Mouse (Mus musculus) forebrain, embryonic 10.5 days (tissue): Measurements from ENCODE around the gene Ankrd45. TPM values are rescaled to one million over a fixed set of nuclear protein-coding genes. Genes with fewer than 3 reads are reported as not detected.
A peak's percentile ranks its signal among the peaks of the same experiment; 100 is the strongest.
"Not testable (repeated sequence)": the region's sequence is repeated elsewhere in the genome, so short reads cannot be mapped to it uniquely, and the experiment has no call there.

Experiments used
- DNase-seq: peaks from one replicate; pipeline ENCODE4 v3.0.0-alpha.2; 2017; ENCODE audit warnings: low spot score; ENCODE audit errors: extremely low spot score
- H3K27ac ChIP-seq: fragments of 300-500 bp; sonication (generic); 2 replicates; pipeline ENCODE4 v1.5.1; 2016; ENCODE audit warnings: mild to moderate bottlenecking
- H3K27me3 ChIP-seq: fragments of 300-500 bp; sonication (generic); 2 replicates; pipeline ENCODE4 v1.6.1; 2016; ENCODE audit warnings: mild to moderate bottlenecking; ENCODE audit not compliant: poor library complexity, severe bottlenecking
- H3K36me3 ChIP-seq: fragments of 300-500 bp; sonication (generic); replicated peaks from 2 replicates; pipeline ENCODE4 v1.6.1; 2016; ENCODE audit warnings: mild to moderate bottlenecking, moderate library complexity
- H3K4me1 ChIP-seq: fragments of 300-500 bp; sonication (generic); 2 replicates; pipeline ENCODE4 v1.6.1; 2016
- H3K4me3 ChIP-seq: fragments of 300-500 bp; sonication (generic); 2 replicates; pipeline ENCODE4 v1.5.1; 2016; ENCODE audit warnings: mild to moderate bottlenecking, moderate library complexity
- H3K9me3 ChIP-seq: fragments of 300-500 bp; sonication (generic); 2 replicates; pipeline ENCODE4 v1.6.1; 2016; ENCODE audit warnings: mild to moderate bottlenecking, moderate library complexity
- WGBS: fragments of 180-500 bp; shearing (Covaris S2); methylation state at CpG from one replicate; pipeline ENCODE4 v1.1.7; 2016; 5-methylcytosine and 5-hydroxymethylcytosine counted together
- polyA plus RNA-seq: library from polyadenylated mRNA; unstranded; fragments of >200 nt; fragmentation: Nextera tagmentation; extraction: Ambion mirVana; gene quantifications from 2 replicates; pipeline ENCODE4 v1.2.1, GENCODE M21; 2016

The Ankrd45 gene
- polyA plus RNA-seq, 1 experiment from 2014 or later = 8.9 TPM

DNA sequence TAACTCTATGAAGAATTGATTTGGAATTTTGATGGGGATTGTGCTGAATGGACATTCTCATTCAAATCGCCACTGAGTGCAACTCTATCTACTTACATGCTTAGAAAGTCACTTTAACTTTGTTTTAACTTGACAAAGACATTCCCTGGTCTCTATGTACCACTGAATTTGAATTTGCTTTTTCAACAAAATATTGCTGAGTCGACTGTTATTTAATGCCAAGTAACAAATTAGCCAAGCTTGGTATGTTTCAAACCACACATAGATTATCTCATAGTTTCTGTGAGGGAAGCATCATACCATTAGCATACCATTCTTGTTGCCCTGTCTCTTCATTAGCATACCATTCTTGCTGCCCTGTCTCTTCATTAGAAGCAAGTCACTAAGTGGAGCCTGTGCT is 5.4 kb downstream of the Ankrd45 start:
- WGBS = 85% methylated on average over 2 of the region's 2 CpGs
- Histone ChIP-seq H3K9me3 (no peaks in the 10 kb centered on the region), H3K4me1 (peaks cover 10% of the 10 kb centered on the region), H3K27ac (no peak overlapping the region), H3K27me3 (no peaks in the 10 kb centered on the region), H3K4me3 (no peak overlapping the region), H3K36me3 (no peaks in the 10 kb centered on the region)
- no peak for DNase-seq

DNA sequence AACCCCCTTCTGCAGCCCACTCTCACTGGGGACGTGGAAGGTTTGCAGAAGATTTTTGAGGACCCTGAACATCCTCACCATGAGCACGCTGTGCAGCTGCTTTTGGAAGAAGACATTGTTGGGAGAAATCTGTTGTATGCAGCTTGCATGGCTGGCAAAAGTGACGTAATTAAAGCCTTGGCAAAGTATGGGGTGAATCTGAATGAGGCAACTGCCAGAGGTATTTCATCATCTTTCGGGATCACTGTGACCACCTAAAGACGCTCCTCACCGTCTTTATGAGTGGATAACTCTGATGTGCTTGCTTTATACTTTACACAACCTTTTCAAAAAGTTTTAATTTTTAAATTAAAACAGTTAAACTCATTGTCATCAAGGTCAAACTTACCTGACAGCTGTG is 8.6 kb downstream of the Ankrd45 start:
- H3K9me3 ChIP-seq = no peaks in the 10 kb centered on the region
- no peak overlapping the region for H3K27ac ChIP-seq
- no peak for DNase-seq
- H3K4me1 ChIP-seq = peaks cover 6% of the 10 kb centered on the region
- H3K36me3 ChIP-seq = no peaks in the 10 kb centered on the region
- no peaks in the 10 kb centered on the region for H3K27me3 ChIP-seq
- WGBS = 75% methylated on average over 6 of the region's 6 CpGs
- H3K4me3 ChIP-seq = no peak overlapping the region

DNA sequence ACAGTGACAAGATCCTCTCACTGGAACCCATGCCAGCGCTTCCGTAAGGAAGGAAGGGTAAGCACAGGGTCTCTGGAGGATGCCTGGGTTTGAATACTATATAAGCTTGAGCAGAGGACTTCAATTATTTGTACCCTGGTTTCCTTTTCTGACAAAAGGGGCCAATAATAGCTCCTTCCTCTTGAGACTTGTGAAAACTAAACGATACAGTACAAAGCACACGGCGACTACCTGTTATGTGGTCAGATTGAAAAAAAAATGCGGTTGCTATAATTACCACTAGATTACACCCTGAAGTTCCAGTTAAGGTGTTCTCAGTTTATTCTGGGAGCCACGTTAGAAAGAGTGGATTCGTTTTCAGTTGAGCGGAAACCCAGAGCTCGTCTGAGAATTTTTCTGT is 14.1 kb downstream of the Ankrd45 start:
- Histone ChIP-seq H3K27ac (no peak overlapping the region), H3K27me3 (no peaks in the 10 kb centered on the region), H3K4me1 (no peaks in the 10 kb centered on the region), H3K4me3 (no peak overlapping the region), H3K9me3 (no peaks in the 10 kb centered on the region), H3K36me3 (no peaks in the 10 kb centered on the region)
- 91% methylated on average over 10 of the region's 10 CpGs for WGBS
- DNase-seq = no peak

DNA sequence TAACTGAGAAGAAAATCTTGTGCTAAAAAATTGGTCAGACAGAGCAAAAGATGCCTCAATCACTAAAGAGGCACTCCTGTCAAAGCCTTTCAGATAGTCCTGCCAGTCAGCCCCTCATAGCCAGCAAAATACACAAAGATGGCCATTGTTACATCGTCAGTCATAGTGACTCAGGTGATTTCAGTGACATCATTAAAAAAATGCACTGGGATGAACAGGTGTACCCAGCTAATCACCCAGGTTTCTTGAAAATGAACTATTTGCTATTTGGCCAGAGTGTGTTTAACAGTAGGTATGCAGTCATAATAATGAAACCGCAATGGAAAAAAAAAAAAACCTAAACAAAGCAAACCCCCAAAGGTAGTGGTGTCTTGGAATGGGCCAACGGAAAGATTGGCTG is 16.7 kb downstream of the Ankrd45 start, which contains the start of gene Tex50:
Tex50 (minus strand) TSS at position 101 of the 400 bp plus-strand sequence.
- no peak for DNase-seq
- 83% methylated on average over 3 of the region's 3 CpGs for WGBS
- Histone ChIP-seq H3K27ac (no peak within 1 kb of the TSS), H3K4me3 (no peak within 1 kb of the TSS), H3K36me3 (no peaks in the 10 kb centered on the region), H3K4me1 (no peaks in the 10 kb centered on the region), H3K27me3 (no peaks in the 10 kb centered on the region), H3K9me3 (no peaks in the 10 kb centered on the region)

DNA sequence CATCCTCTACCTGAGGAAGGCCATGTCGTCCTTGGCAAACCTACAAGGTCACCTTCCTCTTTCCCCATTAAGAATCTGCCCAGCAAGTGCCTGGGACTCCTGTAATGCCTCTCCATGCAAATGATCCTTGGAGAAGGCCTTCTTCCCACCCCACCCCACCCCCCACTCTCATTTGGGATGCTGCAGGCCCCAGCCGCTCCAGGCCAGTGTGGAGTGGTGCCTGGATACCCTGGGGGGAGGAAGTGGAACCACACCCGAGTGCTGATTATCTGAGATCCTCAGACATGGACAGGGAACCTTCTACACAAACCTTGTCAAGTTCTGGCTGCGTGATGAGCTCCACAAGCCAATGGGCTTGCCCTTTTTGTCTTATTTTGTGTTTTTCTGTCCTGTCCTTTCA is 17.8 kb downstream of the Ankrd45 start:
- DNase-seq = no peak

DNA sequence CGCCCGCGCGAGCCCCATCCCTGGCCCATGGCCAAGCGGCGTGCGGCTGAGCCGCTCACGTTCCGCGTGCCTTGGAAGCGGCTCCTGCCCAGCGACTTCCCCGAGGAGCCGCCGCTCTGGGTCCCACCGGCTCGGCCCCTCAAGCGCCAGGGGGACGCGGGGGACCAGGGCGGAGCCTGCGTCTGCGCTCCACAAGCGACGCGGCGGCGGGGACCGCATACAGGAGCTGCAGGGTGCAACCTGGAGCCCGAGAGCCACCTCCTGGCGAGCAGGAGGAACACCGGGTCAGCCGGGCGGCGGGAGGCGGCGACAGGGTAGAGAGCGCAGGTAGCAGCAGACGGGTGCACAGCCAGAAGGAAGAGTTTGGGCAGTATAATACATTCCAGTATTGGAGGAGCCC is 28.2 kb downstream of the Ankrd45 start:
- 1% methylated on average over 40 of the region's 40 CpGs for WGBS

More for the DNA sequence above, 17.8 kb downstream of the Ankrd45 start:
- 70% methylated on average over 4 of the region's 4 CpGs for WGBS
- no peaks in the 10 kb centered on the region for H3K36me3 ChIP-seq
- H3K27me3 ChIP-seq = no peaks in the 10 kb centered on the region
- no peaks in the 10 kb centered on the region for H3K4me1 ChIP-seq
- no peak overlapping the region for H3K27ac ChIP-seq
- no peak overlapping the region for H3K4me3 ChIP-seq
- no peaks in the 10 kb centered on the region for H3K9me3 ChIP-seq

DNA sequence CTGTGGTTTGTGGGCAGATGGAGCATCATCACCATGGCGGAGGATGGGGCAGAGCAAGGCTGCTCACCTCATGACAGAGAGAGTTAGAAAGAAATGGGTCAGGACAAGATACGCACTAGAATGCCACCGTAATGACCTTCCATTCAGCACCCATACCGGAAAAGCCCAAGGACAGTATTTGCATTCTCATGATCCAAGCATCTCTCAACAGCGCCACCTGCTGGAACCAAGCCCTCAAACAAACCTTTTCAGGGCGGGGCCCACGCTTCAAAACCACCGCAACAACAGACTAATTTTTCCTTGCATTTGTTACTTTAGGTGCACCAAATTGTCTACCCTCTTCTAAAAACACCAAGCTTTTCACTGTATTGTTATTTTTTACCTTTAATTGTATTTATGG is 38.2 kb downstream of the Ankrd45 start:
- Histone ChIP-seq H3K4me1 (0 out of 2 replicates have a peak, but pooled peaks cover 4% of the 10 kb centered on the region), H3K4me3 (no peak overlapping the region), H3K27ac (no peak overlapping the region), H3K36me3 (no peaks in the 10 kb centered on the region), H3K9me3 (0 out of 2 replicates have a peak, but pooled peaks cover 4% of the 10 kb centered on the region), H3K27me3 (no peaks in the 10 kb centered on the region)
- peak; percentile 58 for DNase-seq
- 55% methylated on average over 8 of the region's 8 CpGs for WGBS

More for the DNA sequence above, 28.2 kb downstream of the Ankrd45 start:
- peaks cover 4% of the 10 kb centered on the region; the same call in 1 of the 2 replicates for H3K4me1 ChIP-seq
- DNase-seq = peak; percentile 74
- H3K27me3 ChIP-seq = peaks cover 52% of the 10 kb centered on the region
- H3K36me3 ChIP-seq = no peaks in the 10 kb centered on the region
- H3K4me3 ChIP-seq = peak overlapping the region; percentile 57
- H3K27ac ChIP-seq = peak overlapping the region; percentile 69; the same call in 1 of the 2 replicates
- no peaks in the 10 kb centered on the region for H3K9me3 ChIP-seq

DNA sequence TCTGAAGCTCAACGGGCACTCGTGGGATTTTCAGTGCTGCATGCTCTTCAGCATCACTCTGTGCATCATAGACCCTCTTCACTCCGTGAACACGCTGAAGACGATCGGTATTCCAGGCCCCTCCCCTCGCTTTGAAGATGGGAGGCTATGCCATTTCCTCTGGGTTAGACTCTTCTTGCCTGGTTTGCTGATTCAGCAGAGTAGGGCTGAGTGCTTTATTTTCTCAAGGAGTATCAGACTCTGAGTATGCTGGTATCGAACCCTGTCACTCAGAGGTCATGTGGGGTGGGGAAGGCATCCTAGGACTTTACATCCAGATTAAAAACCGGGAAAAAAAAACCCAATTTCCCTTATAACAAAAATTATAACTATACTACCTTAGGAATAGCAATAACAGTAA is 39.9 kb downstream of the Ankrd45 start:
- Histone ChIP-seq H3K27ac (no peak overlapping the region), H3K4me3 (no peak overlapping the region), H3K4me1 (0 out of 2 replicates have a peak, but pooled peaks cover 4% of the 10 kb centered on the region), H3K27me3 (no peaks in the 10 kb centered on the region), H3K36me3 (no peaks in the 10 kb centered on the region), H3K9me3 (0 out of 2 replicates have a peak, but pooled peaks cover 4% of the 10 kb centered on the region)
- WGBS = 87% methylated on average over 9 of the region's 9 CpGs
- no peak for DNase-seq

DNA sequence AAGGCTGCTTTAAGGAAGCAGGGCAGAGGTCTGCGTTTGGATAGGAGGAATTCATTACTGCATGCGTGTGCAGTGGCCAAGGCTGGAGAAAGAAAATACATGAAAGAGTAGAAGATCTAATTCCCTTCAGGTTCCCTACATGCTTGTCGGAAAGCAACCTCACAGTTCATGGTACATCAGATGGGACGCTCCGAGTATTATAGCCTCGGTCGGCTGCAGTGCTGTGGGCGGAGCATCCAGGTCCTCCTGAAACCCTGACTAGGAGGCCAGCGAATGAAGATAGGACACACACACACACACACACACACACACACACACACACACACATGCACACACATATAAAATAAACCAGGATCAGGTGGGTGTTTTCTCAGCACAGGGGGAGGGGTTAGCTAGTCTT is 41.2 kb downstream of the Ankrd45 start:
- no peak for DNase-seq
- Histone ChIP-seq H3K4me1 (0 out of 2 replicates have a peak, but pooled peaks cover 4% of the 10 kb centered on the region), H3K36me3 (no peaks in the 10 kb centered on the region), H3K9me3 (0 out of 2 replicates have a peak, but pooled peaks cover 4% of the 10 kb centered on the region), H3K4me3 (no peak overlapping the region), H3K27me3 (no peaks in the 10 kb centered on the region), H3K27ac (no peak overlapping the region)
- WGBS = 72% methylated on average over 9 of the region's 9 CpGs

DNA sequence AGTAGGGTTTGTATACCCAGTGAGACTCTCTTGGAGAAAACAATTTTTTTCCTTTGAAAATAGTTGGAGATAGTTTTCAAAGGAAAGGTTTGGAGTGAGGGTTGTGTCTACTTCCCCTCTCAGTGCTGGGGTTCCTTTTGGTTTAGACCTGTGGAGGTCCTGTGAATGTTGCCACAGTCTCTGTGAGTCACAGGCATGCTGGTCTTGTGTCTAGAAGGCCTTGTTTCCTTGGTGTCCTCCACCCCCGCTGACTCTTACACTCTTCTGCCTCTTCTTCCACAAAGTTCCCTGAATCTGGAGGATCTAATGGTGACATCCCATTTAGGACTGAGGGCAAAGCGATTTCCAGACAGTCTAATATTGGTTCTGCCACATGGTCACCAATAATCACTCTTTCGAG is 42.9 kb downstream of the Ankrd45 start:
- 0 out of 2 replicates have a peak, but pooled peaks cover 4% of the 10 kb centered on the region for H3K4me1 ChIP-seq
- H3K27ac ChIP-seq = no peak overlapping the region
- WGBS = 90% methylated on average over 3 of the region's 3 CpGs

DNA sequence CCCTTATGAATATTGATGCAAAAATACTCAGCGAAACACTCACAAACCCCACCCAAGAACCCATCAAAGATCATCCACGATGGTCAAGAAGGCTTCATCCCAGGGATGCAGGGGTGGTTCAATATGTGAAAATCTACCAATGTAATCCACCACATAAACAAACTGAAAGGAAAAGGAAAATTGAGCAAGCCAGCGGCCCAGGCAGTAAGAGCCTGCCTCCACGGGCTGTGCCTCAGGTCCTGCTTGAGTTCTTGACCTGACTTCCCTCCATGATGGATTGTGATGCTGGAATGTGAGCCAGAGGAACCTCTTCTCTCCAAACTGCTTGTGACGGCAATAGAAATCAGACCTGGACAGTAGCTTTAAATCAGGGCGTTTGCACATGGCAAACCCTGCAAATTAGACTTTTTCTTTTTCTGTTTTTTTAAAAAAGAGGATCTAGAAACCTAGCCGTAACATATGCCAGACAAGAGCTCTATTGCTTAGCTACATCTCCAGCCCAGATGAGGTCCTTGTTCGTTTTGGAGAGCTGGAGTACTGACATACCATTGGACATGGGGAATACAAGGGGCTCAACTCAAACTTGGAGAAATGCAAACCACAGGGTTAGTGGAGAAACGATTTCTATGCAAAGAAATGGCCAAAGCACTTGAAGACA is 47.9 kb downstream of the Ankrd45 start:
- Histone ChIP-seq H3K4me1 (no peaks in the 10 kb centered on the region), H3K36me3 (no peaks in the 10 kb centered on the region), H3K9me3 (peaks cover 6% of the 10 kb centered on the region; the same call in 1 of the 2 replicates), H3K27ac (no peak overlapping the region), H3K27me3 (no peaks in the 10 kb centered on the region), H3K4me3 (no peak overlapping the region)
- WGBS = 83% methylated on average over 9 of the region's 9 CpGs
- no peak for DNase-seq

More for the DNA sequence above, 42.9 kb downstream of the Ankrd45 start:
- Histone ChIP-seq H3K27me3 (no peaks in the 10 kb centered on the region), H3K9me3 (peaks cover 6% of the 10 kb centered on the region; the same call in 1 of the 2 replicates), H3K4me3 (no peak overlapping the region), H3K36me3 (no peaks in the 10 kb centered on the region)
- DNase-seq = no peak

DNA sequence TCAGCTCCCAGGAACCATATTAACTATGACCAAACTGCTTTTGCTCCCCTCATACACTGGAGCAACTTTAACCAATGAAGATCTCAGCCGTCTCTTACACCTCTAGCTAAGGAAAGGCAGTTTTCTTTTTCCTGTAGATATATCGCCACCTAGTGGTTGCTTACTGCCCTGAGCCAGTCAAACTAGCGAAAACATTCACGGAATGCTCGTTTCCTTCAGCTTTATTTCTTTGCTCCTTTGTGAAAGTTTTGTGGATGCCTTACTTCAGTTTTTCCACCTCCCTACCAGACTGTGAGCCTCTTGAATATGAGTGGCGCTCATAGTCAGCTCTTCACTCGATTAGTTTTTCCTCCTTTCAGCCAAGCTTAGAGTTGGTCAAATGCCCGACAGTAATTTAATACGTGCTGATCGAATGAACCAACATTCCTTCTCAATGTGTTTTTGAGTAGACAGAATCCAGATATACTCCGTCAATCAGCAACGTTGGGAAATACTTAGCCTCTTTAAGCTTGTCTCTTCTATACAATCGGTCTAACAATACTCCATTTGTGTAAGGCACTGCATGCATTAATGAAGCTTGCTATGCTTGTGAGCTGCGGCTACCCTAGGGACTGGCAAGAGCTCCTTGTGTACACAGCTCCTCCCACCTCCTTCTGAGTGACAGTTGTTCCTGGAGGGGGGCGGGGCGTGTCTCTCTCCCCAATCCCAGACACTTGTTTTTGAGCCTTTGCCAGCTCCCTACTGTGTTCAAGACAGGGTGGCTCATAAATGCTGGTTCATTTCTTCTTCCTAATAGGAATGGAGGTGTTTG is 53.3 kb downstream of the Ankrd45 start:
- WGBS = under 1% methylated on average over 16 of the region's 16 CpGs
- peak; percentile 77 for DNase-seq
- peaks cover 5% of the 10 kb centered on the region for H3K4me1 ChIP-seq

DNA sequence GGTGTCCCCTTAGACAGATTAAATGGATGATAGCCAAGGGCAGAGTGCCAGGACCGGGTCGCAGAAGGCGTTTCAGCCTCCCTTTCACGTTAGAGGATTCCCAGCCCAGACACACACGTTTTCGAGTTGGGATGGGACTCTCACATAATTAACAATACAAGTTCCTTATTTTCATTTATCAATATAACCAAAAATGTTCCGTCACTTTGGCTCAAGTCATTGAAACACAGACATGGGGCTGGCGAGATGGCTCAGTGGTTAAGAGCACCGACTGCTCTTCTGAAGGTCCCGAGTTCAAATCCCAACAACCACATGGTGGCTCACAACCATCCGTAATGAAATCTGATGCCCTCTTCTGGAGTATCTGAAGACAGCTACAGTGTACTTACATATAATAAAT is 53.9 kb downstream of the Ankrd45 start:
- H3K9me3 ChIP-seq, H3K4me1 ChIP-seq, H3K36me3 ChIP-seq, DNase-seq, H3K27me3 ChIP-seq: not testable (repeated sequence)
- Histone ChIP-seq H3K27ac (peak overlapping the region; percentile 80), H3K4me3 (peak overlapping the region; percentile 57)
- WGBS = 60% methylated on average over 11 of the region's 11 CpGs

More for the DNA sequence above, 53.3 kb downstream of the Ankrd45 start:
- H3K27ac ChIP-seq = peak overlapping the region; percentile 80
- H3K9me3 ChIP-seq = no peaks in the 10 kb centered on the region
- no peaks in the 10 kb centered on the region for H3K36me3 ChIP-seq
- peak overlapping the region; percentile 57 for H3K4me3 ChIP-seq
- no peaks in the 10 kb centered on the region for H3K27me3 ChIP-seq
